Mouse (Mus musculus): Measurements from ENCODE around the gene Ankrd33. TPM values are rescaled to one million over a fixed set of nuclear protein-coding genes. Genes with fewer than 3 reads are reported as not detected.

The Ankrd33 gene
- polyA plus RNA-seq (2012; rRNA removed) = 0.04 TPM in 1 of 2 replicates, not detected in the other

DNA sequence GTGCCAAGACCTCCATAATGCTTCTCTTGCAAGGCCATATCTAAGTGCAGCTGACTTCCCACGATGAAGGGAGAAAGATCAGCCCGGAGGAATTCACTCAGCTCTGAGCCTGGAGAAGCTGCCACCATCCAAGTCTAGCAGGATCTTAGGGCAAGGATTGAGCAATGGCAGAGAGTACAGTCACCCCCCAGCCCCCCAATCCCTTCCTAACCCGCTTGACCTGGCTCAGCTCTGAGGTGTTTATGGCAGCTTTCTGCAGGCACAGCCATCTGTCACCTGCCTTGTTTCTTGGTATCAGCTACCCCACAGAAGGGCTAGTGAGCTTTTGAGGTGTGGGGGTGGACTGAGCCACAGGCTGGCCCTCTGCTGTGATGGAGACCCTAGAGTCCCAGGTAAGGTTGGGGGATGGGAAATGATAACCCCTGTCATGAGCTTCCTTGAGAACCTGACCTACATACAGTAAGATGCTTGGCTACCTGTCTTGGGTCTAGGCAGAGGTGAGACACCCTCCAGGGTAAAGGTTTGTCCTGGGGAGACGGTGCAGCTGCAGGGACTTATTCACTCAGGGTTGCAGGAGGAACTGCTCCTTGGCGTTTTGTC, at the start of gene Ankrd33:
Gene Ankrd33, plus strand, starts transcription at position 245 of the 600 bp plus-strand sequence.

GRCm38 (mm10) chr15:101077813-101078730, 37.5 kb upstream of the Ankrd33 start, which contains the start of gene Fignl2:
Fignl2 (minus strand) TSS chr15:101078567.

DNA sequence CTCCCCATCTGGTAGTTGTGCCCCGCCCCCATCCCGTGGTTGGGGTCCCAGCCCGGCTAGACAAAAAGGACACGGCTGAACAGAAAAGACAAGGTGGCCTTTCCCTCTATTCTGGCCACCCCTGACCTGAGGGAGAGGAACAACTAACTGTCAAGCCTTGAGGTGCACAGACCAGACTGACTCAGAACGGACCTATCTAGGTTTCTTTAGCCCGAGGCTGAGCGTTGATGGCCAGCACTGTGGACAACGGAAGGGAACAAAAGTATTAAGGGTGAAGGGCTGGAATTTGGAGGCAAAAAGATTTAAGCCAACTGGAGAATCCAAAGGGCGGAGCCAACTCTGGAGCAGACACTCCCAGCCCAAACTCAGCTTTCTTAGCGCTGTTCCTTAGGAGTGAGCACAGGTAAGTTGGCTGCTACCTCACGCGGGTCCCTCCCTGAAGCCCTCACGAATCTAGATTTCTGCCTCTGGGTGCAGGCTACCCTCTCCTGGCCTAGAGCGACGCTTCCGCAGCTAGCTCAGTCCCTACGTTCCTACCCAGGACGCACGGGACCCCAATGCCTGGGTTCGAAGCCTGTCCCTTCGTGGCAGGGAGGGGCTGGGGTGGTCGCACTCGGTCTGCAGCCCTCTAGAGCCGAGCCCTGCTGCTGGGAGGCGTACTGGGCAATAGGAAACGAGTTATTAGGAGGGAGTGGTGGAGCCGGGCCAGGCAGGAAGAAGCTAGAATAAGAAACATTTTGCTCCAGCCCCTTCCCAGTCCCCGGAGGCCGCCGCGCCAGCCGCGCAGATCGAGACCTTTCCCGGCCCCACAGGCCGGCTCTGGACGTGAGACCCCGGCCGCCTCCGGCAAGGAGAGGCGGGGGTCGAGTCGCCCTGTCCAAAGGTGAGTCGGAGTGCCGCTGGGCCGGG, 12.9 kb downstream of the Ankrd33 start, which contains the start of gene Acvrl1:
Gene Acvrl1, plus strand, starts transcription at position 342 of the 909 bp plus-strand sequence.

Other genes starting within 250 kb of the Ankrd33 start
- 30.2 and 31.7 TPM in 2 replicates for gene Scn8a, start 245.9 kb upstream of the Ankrd33 start, polyA plus RNA-seq (2012; rRNA removed)
- gene Gm47841, start 68.4 kb upstream of the Ankrd33 start, polyA plus RNA-seq (2012; rRNA removed) = 0.05 and 0.09 TPM in 2 replicates
- gene Fignl2, start 37.2 kb upstream of the Ankrd33 start, polyA plus RNA-seq (2012; rRNA removed) = 1.6 and 2.2 TPM in 2 replicates
- 9.7 and 12.0 TPM in 2 replicates for gene Acvrl1, start 12.8 kb downstream of the Ankrd33 start, polyA plus RNA-seq (2012; rRNA removed)
- 59.3 and 63.5 TPM in 2 replicates for gene Acvr1b, start 58.3 kb downstream of the Ankrd33 start, polyA plus RNA-seq (2012; rRNA removed)
- 4.9 and 8.8 TPM in 2 replicates for gene Grasp, start 108.4 kb downstream of the Ankrd33 start, polyA plus RNA-seq (2012; rRNA removed)
- 6.5 and 12.2 TPM in 2 replicates for gene Nr4a1, start 138.5 kb downstream of the Ankrd33 start, polyA plus RNA-seq (2012; rRNA removed)
- 65.1 and 67.8 TPM in 2 replicates for gene Atg101, start 168.5 kb downstream of the Ankrd33 start, polyA plus RNA-seq (2012; rRNA removed)
- gene 6030408B16Rik, start 177.5 kb downstream of the Ankrd33 start, polyA plus RNA-seq (2012; rRNA removed) = 0.33 and 0.41 TPM in 2 replicates

Measured in central nervous system, embryonic 14 days (tissue).